Mouse (Mus musculus) lung, postnatal 0 days (tissue): Measurements from ENCODE around the gene Nmb.

ENCODE experiments used
- CTCF ChIP-seq: IDR thresholded peaks from 2 replicates; pipeline ENCODE4 v1.5.1; 2016; ENCODE audit warnings: antibody characterized with exemption, mild to moderate bottlenecking
- EP300 ChIP-seq: IDR thresholded peaks from 2 replicates; pipeline ENCODE4 v1.6.1; 2016; ENCODE audit warnings: antibody characterized with exemption, mild to moderate bottlenecking, control low read depth

- no peak for TF ChIP-seq CTCF
- TF ChIP-seq EP300 = no peak
Observed at GRCm38 (mm10) chr7:80912496-80912895, 7.6 kb upstream of the Nmb start.
